Mouse (Mus musculus) liver, embryonic 12.5 days (tissue): Measurements from ENCODE around the gene Nop2. TPM values are rescaled to one million over a fixed set of nuclear protein-coding genes. Genes with fewer than 3 reads are reported as not detected.

Experiments used
- ATAC-seq: fragments of 200-750 bp; cut with Nextera tagmentation; 2 replicates; pipeline ENCODE4 v1.8.0; 2017; ENCODE audit warnings: moderate number of reproducible peaks, mild to moderate bottlenecking, moderate library complexity
- H3K27ac ChIP-seq: fragments of 300-500 bp; sonication (generic); 2 replicates; pipeline ENCODE4 v1.5.1; 2016; ENCODE audit warnings: mild to moderate bottlenecking
- H3K27me3 ChIP-seq: fragments of 300-500 bp; sonication (generic); replicated peaks from 2 replicates; pipeline ENCODE4 v1.6.1; 2016; ENCODE audit warnings: mild to moderate bottlenecking, moderate library complexity
- H3K36me3 ChIP-seq: fragments of 300-500 bp; sonication (generic); 2 replicates; pipeline ENCODE4 v1.6.1; 2016; ENCODE audit warnings: mild to moderate bottlenecking, moderate library complexity
- H3K4me1 ChIP-seq: fragments of 300-500 bp; sonication (generic); 2 replicates; pipeline ENCODE4 v1.6.1; 2016
- H3K4me2 ChIP-seq: fragments of 300-500 bp; sonication (generic); 2 replicates; pipeline ENCODE4 v1.6.1; 2016; ENCODE audit warnings: mild to moderate bottlenecking, moderate library complexity
- H3K4me3 ChIP-seq: fragments of 300-500 bp; sonication (generic); 2 replicates; pipeline ENCODE4 v1.5.1; 2016; ENCODE audit warnings: mild to moderate bottlenecking, moderate library complexity
- H3K9ac ChIP-seq: fragments of 300-500 bp; sonication (generic); 2 replicates; pipeline ENCODE4 v1.6.1; 2016; ENCODE audit warnings: mild to moderate bottlenecking, moderate library complexity
- H3K9me3 ChIP-seq: fragments of 300-500 bp; sonication (generic); replicated peaks from 2 replicates; pipeline ENCODE4 v1.6.1; 2016; ENCODE audit warnings: mild to moderate bottlenecking, moderate library complexity
- WGBS: fragments of 180-500 bp; shearing (Covaris S2); methylation state at CpG from one replicate; pipeline ENCODE4 v1.1.7; 2016; ENCODE audit not compliant: insufficient replicate concordance; 5-methylcytosine and 5-hydroxymethylcytosine counted together
- polyA plus RNA-seq: library from polyadenylated mRNA; unstranded; fragments of >200 nt; fragmentation: Nextera tagmentation; extraction: Ambion mirVana; gene quantifications from 2 replicates; pipeline ENCODE4 v1.2.1, GENCODE M21; 2016

Gene Nop2
- polyA plus RNA-seq, 1 experiment from 2014 or later, result 85.3 TPM

- H3K36me3 ChIP-seq, result peaks cover 97% of the 10 kb centered on the region
- no peak overlapping the region for H3K4me2 ChIP-seq
- no peak for ATAC-seq
- no peaks in the 10 kb centered on the region for H3K9me3 ChIP-seq
- H3K27me3 ChIP-seq, result no peaks in the 10 kb centered on the region
- no peak overlapping the region for H3K4me3 ChIP-seq
- WGBS, result 89% methylated on average over 8 of the region's 8 CpGs
- H3K9ac ChIP-seq, result no peak overlapping the region
- H3K27ac ChIP-seq, result no peak overlapping the region
- no peaks in the 10 kb centered on the region for H3K4me1 ChIP-seq
Observed at GRCm38 (mm10) chr6:125119387-125119786, 12.3 kb upstream of the Nop2 start.

GRCm38 (mm10) chr6:125128724-125129123 is 3.0 kb upstream of the Nop2 start:
- H3K9ac ChIP-seq, result no peak overlapping the region
- peaks cover 25% of the 10 kb centered on the region for H3K4me1 ChIP-seq
- H3K27me3 ChIP-seq, result no peaks in the 10 kb centered on the region
- no peak for ATAC-seq
- H3K4me2 ChIP-seq, result no peak overlapping the region
- no peak overlapping the region for H3K4me3 ChIP-seq
- H3K9me3 ChIP-seq, result no peaks in the 10 kb centered on the region
- WGBS, result 88% methylated on average over 12 of the region's 12 CpGs
- H3K36me3 ChIP-seq, result peaks cover 77% of the 10 kb centered on the region
- H3K27ac ChIP-seq, result no peak overlapping the region

GRCm38 (mm10) chr6:125129710-125130402 is 1.9 kb upstream of the Nop2 start:
- Histone ChIP-seq H3K9ac (no peak overlapping the region), H3K27ac (0 out of 2 replicates have a peak overlapping the region, but pooled peaks have one; percentile 10), H3K4me3 (no peak overlapping the region), H3K27me3 (no peaks in the 10 kb centered on the region), H3K4me1 (peaks cover 30% of the 10 kb centered on the region), H3K9me3 (no peaks in the 10 kb centered on the region), H3K4me2 (no peak overlapping the region), H3K36me3 (peaks cover 77% of the 10 kb centered on the region)
- 89% methylated on average over 20 of the region's 20 CpGs for WGBS
- ATAC-seq, result no peak

GRCm38 (mm10) chr6:125132470-125132869 is 761 bp downstream of the Nop2 start:
- H3K27ac ChIP-seq, result peak overlapping the region; percentile 89
- H3K4me2 ChIP-seq, result peak overlapping the region; percentile 95
- peak overlapping the region; percentile 96 for H3K4me3 ChIP-seq
- H3K9ac ChIP-seq, result peak overlapping the region; percentile 85
- peaks cover 30% of the 10 kb centered on the region for H3K4me1 ChIP-seq
- H3K36me3 ChIP-seq, result peaks cover 77% of the 10 kb centered on the region
- no peak for ATAC-seq
- 2% methylated on average over 11 of the region's 11 CpGs for WGBS
- no peaks in the 10 kb centered on the region for H3K27me3 ChIP-seq
- H3K9me3 ChIP-seq, result no peaks in the 10 kb centered on the region

GRCm38 (mm10) chr6:125137002-125137671 is 5.4 kb downstream of the Nop2 start:
- no peak for ATAC-seq
- Histone ChIP-seq H3K36me3 (peaks cover 92% of the 10 kb centered on the region), H3K4me1 (peaks cover 20% of the 10 kb centered on the region), H3K27ac (no peak overlapping the region), H3K27me3 (no peaks in the 10 kb centered on the region), H3K9me3 (no peaks in the 10 kb centered on the region), H3K9ac (no peak overlapping the region), H3K4me3 (no peak overlapping the region), H3K4me2 (no peak overlapping the region)
- WGBS, result 86% methylated on average over 19 of the region's 19 CpGs

- Histone ChIP-seq H3K27ac (no peak overlapping the region), H3K9me3 (no peaks in the 10 kb centered on the region), H3K36me3 (peaks cover 98% of the 10 kb centered on the region), H3K27me3 (no peaks in the 10 kb centered on the region), H3K9ac (no peak overlapping the region), H3K4me1 (peaks cover 9% of the 10 kb centered on the region), H3K4me3 (no peak overlapping the region), H3K4me2 (no peak overlapping the region)
- WGBS, result 88% methylated on average over 7 of the region's 7 CpGs
- no peak for ATAC-seq
Observed at GRCm38 (mm10) chr6:125139747-125140146, 8.0 kb downstream of the Nop2 start.

- Histone ChIP-seq H3K27ac (no peak overlapping the region), H3K4me1 (peaks cover 35% of the 10 kb centered on the region), H3K9me3 (no peaks in the 10 kb centered on the region), H3K36me3 (peaks cover 71% of the 10 kb centered on the region), H3K27me3 (no peaks in the 10 kb centered on the region), H3K4me2 (no peak overlapping the region), H3K9ac (no peak overlapping the region), H3K4me3 (no peak overlapping the region)
- 81% methylated on average over 8 of the region's 8 CpGs for WGBS
- no peak for ATAC-seq
Observed at GRCm38 (mm10) chr6:125142436-125142835, 10.7 kb downstream of the Nop2 start.

GRCm38 (mm10) chr6:125143128-125143527 is 11.4 kb downstream of the Nop2 start:
- peaks cover 64% of the 10 kb centered on the region for H3K36me3 ChIP-seq

GRCm38 (mm10) chr6:125143904-125144303 is 12.2 kb downstream of the Nop2 start:
- Histone ChIP-seq H3K4me1 (peaks cover 49% of the 10 kb centered on the region), H3K4me3 (no peak overlapping the region), H3K27me3 (no peaks in the 10 kb centered on the region), H3K27ac (peak overlapping the region; percentile 75; the same call in 1 of the 2 replicates), H3K4me2 (no peak overlapping the region), H3K9ac (no peak overlapping the region), H3K36me3 (peaks cover 60% of the 10 kb centered on the region), H3K9me3 (no peaks in the 10 kb centered on the region)
- WGBS, result 79% methylated on average over 9 of the region's 9 CpGs
- ATAC-seq, result no peak

More at GRCm38 (mm10) chr6:125143128-125143527, 11.4 kb downstream of the Nop2 start:
- no peak overlapping the region for H3K4me2 ChIP-seq
- H3K27me3 ChIP-seq, result no peaks in the 10 kb centered on the region
- no peak overlapping the region for H3K9ac ChIP-seq
- H3K9me3 ChIP-seq, result no peaks in the 10 kb centered on the region
- 67% methylated on average over 3 of the region's 3 CpGs for WGBS
- peaks cover 42% of the 10 kb centered on the region for H3K4me1 ChIP-seq
- no peak overlapping the region for H3K27ac ChIP-seq
- ATAC-seq, result no peak
- H3K4me3 ChIP-seq, result no peak overlapping the region

GRCm38 (mm10) chr6:125145001-125145400 is 13.3 kb downstream of the Nop2 start, which contains the start of gene Iffo1:
Gene Iffo1 (plus strand): TSS chr6:125145241.
- Histone ChIP-seq H3K9me3 (no peaks in the 10 kb centered on the region), H3K4me2 (peak within 1 kb of the TSS; percentile 94), H3K4me1 (peaks cover 59% of the 10 kb centered on the region), H3K9ac (peak within 1 kb of the TSS; percentile 88), H3K27me3 (no peaks in the 10 kb centered on the region), H3K36me3 (peaks cover 59% of the 10 kb centered on the region), H3K4me3 (peak within 1 kb of the TSS; percentile 83), H3K27ac (peak within 1 kb of the TSS; percentile 82)
- ATAC-seq, result peak; percentile 94
- 0% methylated on average over 16 of the region's 16 CpGs for WGBS

- Histone ChIP-seq H3K27ac (peak overlapping the region; percentile 82), H3K36me3 (peaks cover 55% of the 10 kb centered on the region), H3K27me3 (no peaks in the 10 kb centered on the region), H3K9me3 (no peaks in the 10 kb centered on the region), H3K4me1 (peaks cover 59% of the 10 kb centered on the region), H3K4me2 (peak overlapping the region; percentile 94), H3K4me3 (peak overlapping the region; percentile 83), H3K9ac (peak overlapping the region; percentile 88)
- peak; percentile 76 for ATAC-seq
- WGBS, result 2% methylated on average over 35 of the region's 35 CpGs
Observed at GRCm38 (mm10) chr6:125145479-125145951, 13.8 kb downstream of the Nop2 start.

GRCm38 (mm10) chr6:125146148-125146547 is 14.4 kb downstream of the Nop2 start:
- WGBS, result 55% methylated on average over 7 of the region's 7 CpGs
- Histone ChIP-seq H3K4me1 (peaks cover 60% of the 10 kb centered on the region), H3K27me3 (no peaks in the 10 kb centered on the region), H3K9me3 (no peaks in the 10 kb centered on the region), H3K4me3 (peak overlapping the region; percentile 83), H3K9ac (peak overlapping the region; percentile 88), H3K36me3 (peaks cover 55% of the 10 kb centered on the region), H3K27ac (peak overlapping the region; percentile 82; the same call in 1 of the 2 replicates), H3K4me2 (peak overlapping the region; percentile 94)
- no peak for ATAC-seq
